Mouse (Mus musculus): Measurements from ENCODE around the gene Tmtc1. TPM values are rescaled to one million over a fixed set of nuclear protein-coding genes. Genes with fewer than 3 reads are reported as not detected.

Gene Tmtc1
- polyA plus RNA-seq, 2 experiments: 2.0 to 3.0 TPM

DNA sequence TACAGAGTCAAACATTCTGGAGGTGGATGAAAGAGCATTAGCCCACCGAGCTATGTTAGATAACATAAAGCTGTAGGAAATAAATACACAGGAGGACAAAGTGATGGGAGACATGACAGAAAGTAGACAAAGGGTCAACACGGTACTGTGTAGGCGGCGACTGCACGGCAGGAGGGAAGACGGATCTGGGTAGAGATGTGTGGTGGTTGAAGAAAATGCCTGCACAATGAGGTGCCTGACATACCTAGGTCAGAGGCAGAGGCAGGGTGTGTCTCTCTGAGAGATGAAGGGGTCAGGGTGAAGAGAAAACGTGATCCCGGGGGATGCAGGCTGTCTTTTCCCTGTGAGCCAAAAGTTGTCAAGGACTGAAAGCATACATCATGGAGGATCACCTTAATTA, 185.1 kb downstream of the Tmtc1 start:
- Histone ChIP-seq H3K27me3 (ENCODE audit: control insufficient read depth, insufficient read depth, low read length) (no peaks in the 10 kb centered on the region), H3K27ac (replicated peaks; ENCODE audit: low read depth, low read length) (no peak overlapping the region), H3K36me3 (ENCODE audit: control insufficient read depth, insufficient read depth, low read length) (no peaks in the 10 kb centered on the region), H3K4me2 (replicated peaks; ENCODE audit: low read depth, low read length, severe bottlenecking) (no peak overlapping the region), H3K4me3 (replicated peaks; ENCODE audit: low read length) (no peak overlapping the region), H3K9ac (ENCODE audit: low read depth, low read length, severe bottlenecking) (no peak overlapping the region), H3K4me1 (ENCODE audit: control insufficient read depth, insufficient read depth, low read length) (peaks cover 6% of the 10 kb centered on the region; the same call in 1 of the 2 replicates), H3K9me3 (ENCODE audit: control insufficient read depth, low read length) (no peaks in the 10 kb centered on the region)
- DNase-seq (ENCODE audit: low spot score) (no peak), ATAC-seq (ENCODE audit: low FRiP score, low read depth) (no peak)
- 69% methylated on average over 8 of the region's 8 CpGs for WGBS
- no peak for TF ChIP-seq POLR2A (IDR thresholded peaks at IDR 0.05; ENCODE audit: borderline replicate concordance, extremely low read depth, insufficient read depth, insufficient read length)

DNA sequence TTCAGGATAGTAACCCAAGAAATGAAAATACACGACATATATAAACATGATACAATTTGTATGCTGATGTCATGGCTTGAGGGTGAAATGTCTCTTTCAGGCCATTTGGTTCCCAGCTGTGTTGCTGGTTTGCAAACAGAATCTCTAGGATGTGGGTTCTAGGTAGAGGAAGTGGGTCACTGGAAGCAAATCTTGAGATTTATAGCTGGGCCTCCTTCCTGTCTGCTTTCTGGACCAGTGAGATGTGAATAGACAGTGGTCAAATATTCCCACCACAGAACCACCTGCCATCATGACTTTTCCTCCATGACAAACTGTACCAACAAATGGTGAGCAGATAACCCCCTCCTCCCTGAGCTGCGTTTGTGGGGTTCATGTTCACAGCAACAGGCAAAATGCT, 186.4 kb downstream of the Tmtc1 start:
- ATAC-seq (ENCODE audit: low FRiP score, low read depth): no peak
- Histone ChIP-seq H3K27me3 (ENCODE audit: control insufficient read depth, insufficient read depth, low read length) (no peaks in the 10 kb centered on the region), H3K9ac (ENCODE audit: low read depth, low read length, severe bottlenecking) (no peak overlapping the region), H3K36me3 (ENCODE audit: control insufficient read depth, insufficient read depth, low read length) (no peaks in the 10 kb centered on the region), H3K9me3 (ENCODE audit: control insufficient read depth, low read length) (no peaks in the 10 kb centered on the region), H3K27ac (replicated peaks; ENCODE audit: low read depth, low read length) (no peak overlapping the region), H3K4me2 (replicated peaks; ENCODE audit: low read depth, low read length, severe bottlenecking) (no peak overlapping the region), H3K4me1 (ENCODE audit: control insufficient read depth, insufficient read depth, low read length) (peaks cover 6% of the 10 kb centered on the region; the same call in 1 of the 2 replicates), H3K4me3 (replicated peaks; ENCODE audit: low read length) (no peak overlapping the region)
- WGBS: 85% methylated on average over 2 of the region's 2 CpGs
- DNase-seq (ENCODE audit: low spot score): no peak
- no peak for TF ChIP-seq POLR2A (IDR thresholded peaks at IDR 0.05; ENCODE audit: borderline replicate concordance, extremely low read depth, insufficient read depth, insufficient read length)

DNA sequence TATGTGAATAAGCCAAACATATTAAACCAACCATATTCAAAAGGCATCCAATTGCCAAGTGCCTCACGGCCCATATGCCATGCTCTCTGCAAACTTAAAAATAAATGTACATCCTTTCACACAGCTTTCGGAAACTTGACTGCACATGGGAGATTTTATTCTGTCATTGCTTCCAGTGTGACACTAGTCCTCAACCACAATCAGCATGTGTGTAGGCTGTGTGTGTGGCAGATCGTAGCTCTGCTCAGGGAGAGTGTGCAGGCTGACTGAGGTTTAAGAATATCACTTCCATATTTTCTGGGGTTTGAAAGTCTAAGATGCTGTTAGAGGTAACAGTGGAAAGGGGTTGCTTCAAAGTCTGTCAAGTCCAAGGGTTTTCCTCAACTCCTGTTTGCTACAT, 188.1 kb downstream of the Tmtc1 start:
- no peak overlapping the region for H3K4me2 ChIP-seq (replicated peaks; ENCODE audit: low read depth, low read length, severe bottlenecking)
- DNase-seq (ENCODE audit: low spot score): no peak
- no peaks in the 10 kb centered on the region for H3K36me3 ChIP-seq (ENCODE audit: control insufficient read depth, insufficient read depth, low read length)
- no peaks in the 10 kb centered on the region for H3K9me3 ChIP-seq (ENCODE audit: control insufficient read depth, low read length)
- no peak overlapping the region for H3K9ac ChIP-seq (ENCODE audit: low read depth, low read length, severe bottlenecking)
- ATAC-seq (ENCODE audit: low FRiP score, low read depth): no peak
- no peak overlapping the region for H3K4me3 ChIP-seq (replicated peaks; ENCODE audit: low read length)
- WGBS: 78% methylated on average over 3 of the region's 3 CpGs
- H3K27me3 ChIP-seq (ENCODE audit: control insufficient read depth, insufficient read depth, low read length): no peaks in the 10 kb centered on the region
- no peak for TF ChIP-seq POLR2A (IDR thresholded peaks at IDR 0.05; ENCODE audit: borderline replicate concordance, extremely low read depth, insufficient read depth, insufficient read length)
- peaks cover 6% of the 10 kb centered on the region; the same call in 1 of the 2 replicates for H3K4me1 ChIP-seq (ENCODE audit: control insufficient read depth, insufficient read depth, low read length)
- no peak overlapping the region for H3K27ac ChIP-seq (replicated peaks; ENCODE audit: low read depth, low read length)

DNA sequence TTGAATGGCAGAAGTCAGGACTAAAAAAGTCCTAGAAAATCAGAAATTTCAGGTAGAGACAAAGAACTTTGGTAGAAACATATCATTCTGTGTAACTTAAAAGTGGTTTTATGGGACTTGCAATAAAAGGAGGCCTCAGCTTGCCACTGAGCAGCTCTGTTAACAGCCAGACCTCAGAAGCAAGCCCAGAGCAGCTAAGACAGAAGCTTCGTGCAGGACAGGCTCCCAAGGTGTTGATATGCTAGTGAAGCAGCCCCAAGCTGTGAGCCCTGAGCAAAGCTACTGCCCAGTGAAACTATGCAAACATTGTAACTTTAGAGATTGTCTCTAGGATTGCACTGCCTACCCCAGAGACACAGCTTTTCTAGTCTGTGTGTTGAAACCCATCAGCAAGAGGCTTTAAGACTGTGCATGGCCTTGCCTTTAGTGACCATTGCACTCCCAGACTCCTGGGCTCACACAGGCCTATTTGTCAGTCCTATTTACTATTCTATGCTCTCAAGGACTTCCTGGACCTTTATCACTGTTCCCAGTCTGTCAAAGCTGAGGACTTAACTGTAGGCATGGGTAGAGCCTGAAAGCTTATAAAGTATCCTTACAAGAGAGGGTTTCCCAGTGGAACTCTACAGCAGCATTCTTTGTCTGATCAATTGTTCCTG, 188.7 kb downstream of the Tmtc1 start:
- Histone ChIP-seq H3K4me2 (replicated peaks; ENCODE audit: low read depth, low read length, severe bottlenecking) (no peak overlapping the region), H3K27ac (replicated peaks; ENCODE audit: low read depth, low read length) (no peak overlapping the region), H3K9me3 (ENCODE audit: control insufficient read depth, low read length) (no peaks in the 10 kb centered on the region), H3K4me1 (ENCODE audit: control insufficient read depth, insufficient read depth, low read length) (peaks cover 5% of the 10 kb centered on the region; the same call in 1 of the 2 replicates), H3K9ac (ENCODE audit: low read depth, low read length, severe bottlenecking) (no peak overlapping the region), H3K4me3 (replicated peaks; ENCODE audit: low read length) (no peak overlapping the region), H3K36me3 (ENCODE audit: control insufficient read depth, insufficient read depth, low read length) (no peaks in the 10 kb centered on the region), H3K27me3 (ENCODE audit: control insufficient read depth, insufficient read depth, low read length) (no peaks in the 10 kb centered on the region)
- DNase-seq (ENCODE audit: low spot score) (no peak), ATAC-seq (ENCODE audit: low FRiP score, low read depth) (no peak)
- WGBS: 12% methylated on average over 1 of the region's 1 CpGs
- TF ChIP-seq POLR2A (IDR thresholded peaks at IDR 0.05; ENCODE audit: borderline replicate concordance, extremely low read depth, insufficient read depth, insufficient read length): no peak

DNA sequence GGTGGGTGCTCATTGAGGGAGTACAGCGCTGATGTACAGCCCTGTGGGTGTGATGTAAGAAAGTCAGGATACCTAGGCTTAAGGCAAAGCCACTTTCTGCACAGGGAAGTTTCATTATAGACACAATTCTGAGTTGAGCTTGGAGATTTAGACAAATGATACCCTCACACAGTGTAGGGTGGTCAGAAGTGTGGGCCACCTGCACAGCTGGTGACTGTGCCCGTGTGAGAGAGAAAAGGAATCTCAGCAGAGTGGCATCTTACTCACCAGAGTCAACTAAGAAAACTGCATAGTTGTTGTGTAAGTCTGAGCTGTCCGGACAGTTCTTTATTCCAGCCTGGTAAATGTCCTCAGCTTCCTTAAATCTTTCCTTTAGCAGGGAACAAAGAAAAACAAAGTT, 195.0 kb downstream of the Tmtc1 start:
- no peak for ATAC-seq (ENCODE audit: low FRiP score, low read depth)
- Histone ChIP-seq H3K4me2 (replicated peaks; ENCODE audit: low read depth, low read length, severe bottlenecking) (no peak overlapping the region), H3K27me3 (ENCODE audit: control insufficient read depth, insufficient read depth, low read length) (no peaks in the 10 kb centered on the region), H3K4me3 (replicated peaks; ENCODE audit: low read length) (no peak overlapping the region), H3K36me3 (ENCODE audit: control insufficient read depth, insufficient read depth, low read length) (no peaks in the 10 kb centered on the region), H3K4me1 (ENCODE audit: control insufficient read depth, insufficient read depth, low read length) (no peaks in the 10 kb centered on the region), H3K27ac (replicated peaks; ENCODE audit: low read depth, low read length) (no peak overlapping the region), H3K9ac (ENCODE audit: low read depth, low read length, severe bottlenecking) (no peak overlapping the region), H3K9me3 (ENCODE audit: control insufficient read depth, low read length) (no peaks in the 10 kb centered on the region)
- no peak for DNase-seq (ENCODE audit: low spot score)
- no peak for TF ChIP-seq POLR2A (IDR thresholded peaks at IDR 0.05; ENCODE audit: borderline replicate concordance, extremely low read depth, insufficient read depth, insufficient read length)
- WGBS: 86% methylated on average over 3 of the region's 3 CpGs
